Mouse (Mus musculus): ENCODE data around the gene Ppp1r10. TPM values are rescaled to one million over a fixed set of nuclear protein-coding genes. Genes with fewer than 3 reads are reported as not detected.
A peak's percentile ranks its signal among the peaks of the same experiment; 100 is the strongest.

Ppp1r10 gene
- 21.8 and 23.6 TPM in 2 replicates for polyA plus RNA-seq (2014; fragmentation: Nextera tagmentation; extraction: Ambion mirVana)

GRCm38 (mm10) chr17:35916297-35917142 is at the start of gene Ppp1r10, which contains the start of gene Mrps18b:
Gene Ppp1r10 (plus strand): TSS chr17:35916434.
Gene Mrps18b (minus strand): TSS chr17:35916389.
- Histone ChIP-seq H3K4me3 (ENCODE audit: control insufficient read depth in 1 of 2, insufficient read depth in 1 of 2, low read depth in 1 of 2, low read length in 2 of 2) (peak within 1 kb of the TSS; percentile 75 to 91), H3K9me3 (ENCODE audit: control insufficient read depth, low read length) (no peaks in the 10 kb centered on the region), H3K4me1 (ENCODE audit: control insufficient read depth in 2 of 2, insufficient read depth in 2 of 2, low read length in 2 of 2) (peaks cover 6 to 32% of the 10 kb centered on the region in 2 experiments), H3K4me2 (ENCODE audit: low read length) (peak within 1 kb of the TSS; percentile 88), H3K9ac (ENCODE audit: low read length) (peak within 1 kb of the TSS; percentile 97), H3K27ac (replicated peaks in 1 of 2; ENCODE audit: control insufficient read depth in 1 of 2, insufficient read depth in 1 of 2, low read depth in 2 of 2, low read length in 2 of 2) (peak within 1 kb of the TSS; percentile 96 to 98), H3K27me3 (ENCODE audit: control insufficient read depth, insufficient read depth, low read length) (no peaks in the 10 kb centered on the region), H3K36me3 (ENCODE audit: control insufficient read depth, insufficient read depth, low read length) (peaks cover 40% of the 10 kb centered on the region)
- under 1% methylated on average over 82 of the region's 83 CpGs for WGBS
- ATAC-seq (ENCODE audit: insufficient number of reproducible peaks, insufficient read depth, low FRiP score, low read depth), result peak; percentile 92

DNA sequence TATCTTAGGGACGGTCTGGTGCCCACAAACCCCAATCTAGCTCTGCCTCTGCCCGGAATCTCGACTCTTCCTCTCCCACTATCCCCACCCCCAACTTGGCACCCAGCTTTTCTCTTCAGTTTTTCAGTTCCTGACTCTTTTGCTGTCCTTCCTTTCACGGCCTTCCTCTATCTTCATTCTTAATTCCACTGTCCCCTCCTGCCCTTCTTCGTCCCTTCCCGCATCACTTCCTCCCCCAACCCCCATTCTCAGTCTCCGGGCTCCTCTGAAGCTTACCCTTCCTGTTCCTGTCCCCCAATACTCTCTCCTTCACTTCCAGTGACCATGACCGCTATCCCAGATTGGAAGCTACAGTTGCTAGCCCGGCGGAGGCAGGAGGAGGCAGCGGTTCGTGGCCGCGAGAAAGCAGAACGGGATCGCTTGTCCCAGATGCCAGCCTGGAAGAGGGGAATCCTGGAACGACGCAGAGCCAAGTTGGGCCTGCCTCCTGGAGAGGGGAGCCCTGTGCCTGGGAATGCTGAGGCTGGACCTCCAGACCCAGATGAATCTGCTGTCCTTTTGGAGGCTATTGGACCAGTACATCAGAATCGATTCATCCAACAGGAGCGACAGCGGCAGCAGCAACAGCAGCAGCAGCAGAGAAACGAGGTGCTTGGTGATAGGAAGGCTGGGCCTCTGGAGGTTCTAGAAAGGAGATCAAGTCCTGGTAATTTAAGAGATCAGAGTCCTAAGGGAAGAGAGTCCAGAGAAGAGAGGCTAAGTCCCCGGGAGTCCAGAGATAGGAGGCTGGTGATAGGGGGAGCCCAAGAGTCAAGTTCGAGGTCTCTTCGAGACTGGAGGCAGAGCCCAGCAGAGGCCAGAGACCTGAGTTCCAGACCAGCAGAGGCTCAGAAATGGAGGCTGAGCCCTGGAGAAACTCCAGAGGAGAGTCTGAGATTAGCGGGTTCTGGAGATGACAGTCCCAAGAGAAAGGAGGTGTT is 49.0 kb upstream of the Ppp1r10 start:
- Histone ChIP-seq H3K4me1 (ENCODE audit: control insufficient read depth in 2 of 2, insufficient read depth in 2 of 2, low read length in 2 of 2) (peaks cover 21 to 48% of the 10 kb centered on the region in 2 experiments), H3K36me3 (ENCODE audit: control insufficient read depth, insufficient read depth, low read length) (peaks cover 17% of the 10 kb centered on the region; the same call in 1 of the 2 replicates), H3K4me2 (ENCODE audit: low read length) (peak overlapping the region; percentile 92), H3K9me3 (ENCODE audit: control insufficient read depth, low read length) (peaks cover 3% of the 10 kb centered on the region; the same call in 1 of the 2 replicates), H3K9ac (ENCODE audit: low read length) (peak overlapping the region; percentile 88), H3K27ac (replicated peaks in 1 of 2; ENCODE audit: control insufficient read depth in 1 of 2, insufficient read depth in 1 of 2, low read depth in 2 of 2, low read length in 2 of 2) (peak overlapping the region; percentile 94 to 97), H3K27me3 (ENCODE audit: control insufficient read depth, insufficient read depth, low read length) (no peaks in the 10 kb centered on the region), H3K4me3 (ENCODE audit: control insufficient read depth in 1 of 2, insufficient read depth in 1 of 2, low read depth in 1 of 2, low read length in 2 of 2) (peak overlapping the region; percentile 52 to 78)
- 11% methylated on average over 26 of the region's 26 CpGs for WGBS
- no peak for ATAC-seq (ENCODE audit: insufficient number of reproducible peaks, insufficient read depth, low FRiP score, low read depth)

- Histone ChIP-seq H3K4me1 (ENCODE audit: control insufficient read depth in 2 of 2, insufficient read depth in 2 of 2, low read length in 2 of 2) (peaks cover 21 to 52% of the 10 kb centered on the region in 2 experiments), H3K9me3 (ENCODE audit: control insufficient read depth, low read length) (peaks cover 3% of the 10 kb centered on the region; the same call in 1 of the 2 replicates), H3K9ac (ENCODE audit: low read length) (peak overlapping the region; percentile 88), H3K4me3 (ENCODE audit: control insufficient read depth in 1 of 2, insufficient read depth in 1 of 2, low read depth in 1 of 2, low read length in 2 of 2) (peak overlapping the region; percentile 52 to 78), H3K36me3 (ENCODE audit: control insufficient read depth, insufficient read depth, low read length) (peaks cover 26% of the 10 kb centered on the region), H3K27me3 (ENCODE audit: control insufficient read depth, insufficient read depth, low read length) (no peaks in the 10 kb centered on the region), H3K27ac (replicated peaks in 1 of 2; ENCODE audit: control insufficient read depth in 1 of 2, insufficient read depth in 1 of 2, low read depth in 2 of 2, low read length in 2 of 2) (peak overlapping the region; percentile 65 to 94), H3K4me2 (ENCODE audit: low read length) (peak overlapping the region; percentile 92)
- 18% methylated on average over 17 of the region's 17 CpGs for WGBS
- ATAC-seq (ENCODE audit: insufficient number of reproducible peaks, insufficient read depth, low FRiP score, low read depth), result no peak
Observed at GRCm38 (mm10) chr17:35868165-35868820, 47.9 kb upstream of the Ppp1r10 start.

GRCm38 (mm10) chr17:35868961-35869345 is 47.3 kb upstream of the Ppp1r10 start:
- Histone ChIP-seq H3K9ac (ENCODE audit: low read length) (peak overlapping the region; percentile 88), H3K4me3 (ENCODE audit: control insufficient read depth in 1 of 2, insufficient read depth in 1 of 2, low read depth in 1 of 2, low read length in 2 of 2) (peak overlapping the region; percentile 52 to 78), H3K9me3 (ENCODE audit: control insufficient read depth, low read length) (peaks cover 3% of the 10 kb centered on the region; the same call in 1 of the 2 replicates), H3K36me3 (ENCODE audit: control insufficient read depth, insufficient read depth, low read length) (peaks cover 32% of the 10 kb centered on the region), H3K4me1 (ENCODE audit: control insufficient read depth in 2 of 2, insufficient read depth in 2 of 2, low read length in 2 of 2) (peaks cover 21 to 57% of the 10 kb centered on the region in 2 experiments), H3K4me2 (ENCODE audit: low read length) (peak overlapping the region; percentile 92), H3K27me3 (ENCODE audit: control insufficient read depth, insufficient read depth, low read length) (no peaks in the 10 kb centered on the region), H3K27ac (replicated peaks in 1 of 2; ENCODE audit: control insufficient read depth in 1 of 2, insufficient read depth in 1 of 2, low read depth in 2 of 2, low read length in 2 of 2) (peak overlapping the region; percentile 78 to 94)
- no peak for ATAC-seq (ENCODE audit: insufficient number of reproducible peaks, insufficient read depth, low FRiP score, low read depth)
- WGBS, result 1% methylated on average over 7 of the region's 7 CpGs

DNA sequence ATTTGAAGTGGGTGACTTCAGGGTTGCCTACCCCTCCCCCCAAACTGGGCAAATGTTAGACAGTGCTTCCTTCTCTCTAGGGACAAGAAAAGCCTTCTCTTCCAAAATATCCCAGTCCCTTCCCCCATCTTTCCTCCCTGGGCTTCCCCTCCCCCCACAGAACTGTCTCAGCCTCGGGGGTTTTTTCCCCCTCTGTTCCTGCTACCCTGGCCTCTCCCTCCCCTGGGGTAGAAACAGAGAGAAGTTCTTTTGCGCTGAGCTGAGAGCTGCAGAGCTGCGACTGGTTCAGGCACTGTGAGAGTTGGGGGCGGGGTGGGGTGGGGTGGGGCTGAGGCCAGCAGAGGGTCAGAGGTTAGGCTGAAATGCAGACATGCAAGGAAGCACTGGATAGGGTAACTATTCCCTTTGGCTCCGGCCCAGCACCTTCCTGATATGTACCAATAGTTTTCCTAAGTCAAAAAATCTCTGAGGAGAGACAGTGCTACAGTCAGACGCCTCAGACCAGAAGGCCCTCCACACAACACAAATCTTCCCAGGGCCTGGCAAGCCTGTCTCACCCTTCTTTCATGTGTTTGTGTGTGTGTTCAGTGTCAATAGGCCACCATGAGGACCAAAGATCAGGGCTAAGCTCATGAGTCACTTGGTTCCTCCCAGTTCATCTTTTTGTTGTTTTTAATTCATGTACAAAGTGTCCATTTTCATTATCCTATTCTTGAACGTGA is 46.7 kb upstream of the Ppp1r10 start:
- H3K27ac ChIP-seq (replicated peaks in 1 of 2; ENCODE audit: control insufficient read depth in 1 of 2, insufficient read depth in 1 of 2, low read depth in 2 of 2, low read length in 2 of 2), result peak overlapping the region; percentile 87 to 94
- peaks cover 21 to 55% of the 10 kb centered on the region in 2 experiments for H3K4me1 ChIP-seq (ENCODE audit: control insufficient read depth in 2 of 2, insufficient read depth in 2 of 2, low read length in 2 of 2)
- peak overlapping the region; percentile 92 for H3K4me2 ChIP-seq (ENCODE audit: low read length)
- H3K9ac ChIP-seq (ENCODE audit: low read length), result peak overlapping the region; percentile 88
- H3K4me3 ChIP-seq (ENCODE audit: control insufficient read depth in 1 of 2, insufficient read depth in 1 of 2, low read depth in 1 of 2, low read length in 2 of 2), result peak overlapping the region; percentile 52 to 78
- 4% methylated on average over 7 of the region's 7 CpGs for WGBS
- peaks cover 37% of the 10 kb centered on the region for H3K36me3 ChIP-seq (ENCODE audit: control insufficient read depth, insufficient read depth, low read length)
- H3K27me3 ChIP-seq (ENCODE audit: control insufficient read depth, insufficient read depth, low read length), result no peaks in the 10 kb centered on the region
- H3K9me3 ChIP-seq (ENCODE audit: control insufficient read depth, low read length), result peaks cover 3% of the 10 kb centered on the region; the same call in 1 of the 2 replicates
- ATAC-seq (ENCODE audit: insufficient number of reproducible peaks, insufficient read depth, low FRiP score, low read depth), result peak; percentile 24; the same call in 1 of the 2 replicates

DNA sequence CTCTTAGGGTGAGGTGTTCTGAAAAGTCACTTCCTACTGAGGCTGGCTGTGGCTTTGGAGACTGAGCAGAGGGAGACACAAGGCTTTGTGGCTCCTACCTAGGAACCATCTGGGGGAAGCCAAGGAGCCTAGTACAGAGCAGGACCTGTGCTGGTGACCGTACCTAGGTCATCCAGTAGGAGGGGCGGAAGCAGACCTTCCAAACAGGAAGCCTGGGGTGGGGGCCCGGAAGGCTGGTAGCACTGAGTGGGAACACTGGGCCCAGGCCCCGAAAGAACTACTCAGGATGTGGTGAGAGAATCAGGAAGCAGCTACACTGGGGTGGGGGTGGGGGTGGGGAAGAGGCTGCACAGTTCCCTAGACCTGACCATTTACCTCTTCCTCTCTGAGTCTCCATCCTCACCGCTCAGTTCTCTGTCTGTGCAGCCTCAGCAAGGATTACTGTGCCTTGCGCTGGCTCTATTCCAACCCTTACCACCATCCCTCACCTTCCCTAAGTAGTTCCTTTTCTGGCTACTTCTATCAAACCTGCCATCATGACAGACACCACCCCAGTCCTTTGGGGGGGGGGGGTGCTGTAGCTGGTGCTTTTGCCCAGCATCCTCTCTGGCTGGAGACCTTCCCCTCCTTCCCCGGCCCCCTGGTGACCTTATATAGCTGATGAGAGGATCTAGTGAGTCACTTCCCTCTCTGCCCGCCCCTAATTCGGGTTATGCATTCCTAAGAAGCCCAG is 45.9 kb upstream of the Ppp1r10 start:
- Histone ChIP-seq H3K27me3 (ENCODE audit: control insufficient read depth, insufficient read depth, low read length) (no peaks in the 10 kb centered on the region), H3K9me3 (ENCODE audit: control insufficient read depth, low read length) (peaks cover 3% of the 10 kb centered on the region; the same call in 1 of the 2 replicates), H3K4me3 (ENCODE audit: control insufficient read depth in 1 of 2, insufficient read depth in 1 of 2, low read depth in 1 of 2, low read length in 2 of 2) (peak overlapping the region; percentile 52 to 78), H3K4me1 (ENCODE audit: control insufficient read depth in 2 of 2, insufficient read depth in 2 of 2, low read length in 2 of 2) (peaks cover 15 to 49% of the 10 kb centered on the region in 2 experiments), H3K4me2 (ENCODE audit: low read length) (peak overlapping the region; percentile 92), H3K27ac (replicated peaks in 1 of 2; ENCODE audit: control insufficient read depth in 1 of 2, insufficient read depth in 1 of 2, low read depth in 2 of 2, low read length in 2 of 2) (peak overlapping the region; percentile 88 to 94), H3K9ac (ENCODE audit: low read length) (peak overlapping the region; percentile 88), H3K36me3 (ENCODE audit: control insufficient read depth, insufficient read depth, low read length) (peaks cover 46% of the 10 kb centered on the region)
- peak; percentile 15; the same call in 1 of the 2 replicates for ATAC-seq (ENCODE audit: insufficient number of reproducible peaks, insufficient read depth, low FRiP score, low read depth)
- WGBS, result 35% methylated on average over 9 of the region's 9 CpGs

All from heart, embryonic 14.5 days (tissue).